28 mouse cellular contexts compared by ENCODE assay signal in genomic region chr11:57689811-57690210, GRCm38 (mm10). TPM values are rescaled to one million over a fixed set of nuclear protein-coding genes. Genes with fewer than 3 reads are reported as not detected.
A peak's percentile ranks its signal among the peaks of the same experiment; 100 is the strongest.
DNase-seq lines count a peak whose midpoint lies in the region; ATAC-seq and TF ChIP-seq lines count a peak whose summit lies in the region.
"Had no signal": no experiment of that assay in that cellular context is flagged by ENCODE, and none has a peak within 500 bp of the region (broad histone marks: within the 10 kb centered on the region; RNA-seq: fewer than 3 reads in every experiment).

No protein-coding gene starts in this region.

- no peak overlapping the region for H3K4me2 ChIP-seq in lung, embryonic 16.5 days (ENCODE audit: low read depth, low read length)
- H3K4me2 ChIP-seq in midbrain, embryonic 11.5 days, result no peak overlapping the region
- H3K4me2 ChIP-seq: forebrain, embryonic 12.5 days; heart, embryonic 15.5 days; hindbrain, embryonic 13.5 days; lung, embryonic 15.5 days; midbrain, embryonic 15.5 days had no signal

- TF ChIP-seq CTCF in lung, adult 2 months (IDR thresholded peaks at IDR 0.05; ENCODE audit: insufficient read depth, low read length), result no peak
- no peak for TF ChIP-seq CTCF in embryonic fibroblast, embryonic 13.5 days (IDR thresholded peaks at IDR 0.05; ENCODE audit: borderline replicate concordance, insufficient read depth, low read length)

- no peaks in the 10 kb centered on the region for H3K36me3 ChIP-seq in lung, embryonic 16.5 days (ENCODE audit: control insufficient read depth, insufficient read depth, low read length)
- no peaks in the 10 kb centered on the region for H3K36me3 ChIP-seq in midbrain, embryonic 11.5 days (ENCODE audit: control insufficient read depth, insufficient read depth, low read length)
- H3K36me3 ChIP-seq: forebrain, embryonic 12.5 days; heart, embryonic 10.5 days; heart, embryonic 15.5 days; hindbrain, embryonic 13.5 days; lung, embryonic 15.5 days; midbrain, embryonic 15.5 days had no signal

- peaks cover 4% of the 10 kb centered on the region for H3K27me3 ChIP-seq in lung, embryonic 16.5 days (ENCODE audit: control insufficient read depth, insufficient read depth, low read depth, low read length)
- H3K27me3 ChIP-seq in midbrain, embryonic 11.5 days (ENCODE audit: control insufficient read depth, insufficient read depth, low read length), result no peaks in the 10 kb centered on the region
- H3K27me3 ChIP-seq: forebrain, embryonic 12.5 days; heart, embryonic 15.5 days; lung, embryonic 15.5 days; midbrain, embryonic 15.5 days had no signal

- H3K27ac ChIP-seq in lung, embryonic 16.5 days (ENCODE audit: low read length), result no peak overlapping the region
- H3K27ac ChIP-seq in embryonic fibroblast, embryonic 13.5 days (ENCODE audit: insufficient read depth, low read length), result peak overlapping the region; percentile 43
- H3K27ac ChIP-seq in midbrain, embryonic 11.5 days (ENCODE audit: low read depth, low read length), result no peak overlapping the region
- H3K27ac ChIP-seq: forebrain, embryonic 12.5 days; heart, embryonic 10.5 days; heart, embryonic 15.5 days; hindbrain, embryonic 13.5 days; liver, embryonic 14.5 days; lung, embryonic 15.5 days; midbrain, embryonic 15.5 days had no signal

- DNase-seq in adrenal gland, adult (ENCODE audit: inconsistent age in 2 of 2, low spot score in 1 of 2), result peak; percentile 49 to 66
- no peak for DNase-seq in adrenal gland, postnatal 36 days
- DNase-seq in lung, adult 2 months, result no peak
- peak; percentile 52 for DNase-seq in 3134 (ENCODE audit: extremely low read depth, insufficient read length, low spot score)
- DNase-seq in right cerebral cortex, adult 2 months (ENCODE audit: low spot score in 2 of 2), result no peak
- no peak for DNase-seq in midbrain, embryonic 11.5 days (ENCODE audit: low spot score, missing footprints)
- DNase-seq: cerebellum, adult 2 months; cerebellum, postnatal 14 days; forebrain, postnatal 0 days; gastrocnemius, postnatal 25 days; heart, adult 11 months; heart, postnatal 36 days; kidney, postnatal 25 days; liver; right cerebral cortex, adult 18-20 months; right cerebral cortex, postnatal 4 days; thymus, postnatal 4 days had no signal

- no peak overlapping the region for H3K9ac ChIP-seq in lung, embryonic 16.5 days (ENCODE audit: low read length)
- H3K9ac ChIP-seq in midbrain, embryonic 11.5 days (ENCODE audit: low read length), result no peak overlapping the region
- H3K9ac ChIP-seq: forebrain, embryonic 12.5 days; forebrain, postnatal 0 days; heart, embryonic 15.5 days; hindbrain, embryonic 13.5 days; liver, embryonic 14.5 days; lung, embryonic 15.5 days; midbrain, embryonic 15.5 days had no signal

- no peak overlapping the region for H3K4me3 ChIP-seq in lung, embryonic 16.5 days (ENCODE audit: low read length)
- H3K4me3 ChIP-seq in lung, adult 2 months (replicated peaks; ENCODE audit: extremely low read depth, low read depth, low read length), result no peak overlapping the region
- no peak overlapping the region for H3K4me3 ChIP-seq in embryonic fibroblast, embryonic 13.5 days (ENCODE audit: insufficient read depth, low read length)
- no peak overlapping the region for H3K4me3 ChIP-seq in midbrain, embryonic 11.5 days (ENCODE audit: low read depth, low read length)
- H3K4me3 ChIP-seq: forebrain, embryonic 12.5 days; heart, embryonic 10.5 days; heart, embryonic 15.5 days; hindbrain, embryonic 13.5 days; lung, embryonic 15.5 days; midbrain, embryonic 15.5 days had no signal

- 34% methylated on average over 6 of the region's 6 CpGs for WGBS in lung, embryonic 16.5 days
- WGBS in lung, adult 2 months, result 66% methylated on average over 6 of the region's 6 CpGs
- WGBS in midbrain, embryonic 11.5 days, result 75% methylated on average over 6 of the region's 6 CpGs

- no peaks in the 10 kb centered on the region for H3K9me3 ChIP-seq in lung, embryonic 16.5 days (ENCODE audit: control insufficient read depth, low read length)
- H3K9me3 ChIP-seq in midbrain, embryonic 11.5 days (ENCODE audit: control insufficient read depth, low read length), result no peaks in the 10 kb centered on the region
- H3K9me3 ChIP-seq: forebrain, embryonic 12.5 days; heart, embryonic 10.5 days; heart, embryonic 15.5 days; hindbrain, embryonic 13.5 days; lung, embryonic 15.5 days; midbrain, embryonic 15.5 days had no signal

- H3K4me1 ChIP-seq in lung, embryonic 16.5 days (replicated peaks; ENCODE audit: control insufficient read depth, insufficient read depth, low read length), result peaks cover 17% of the 10 kb centered on the region
- peaks cover 12% of the 10 kb centered on the region for H3K4me1 ChIP-seq in lung, adult 2 months (ENCODE audit: control insufficient read depth, insufficient read depth, low read length)
- H3K4me1 ChIP-seq in embryonic fibroblast, embryonic 13.5 days (ENCODE audit: control insufficient read depth, insufficient read depth, low read length), result peaks cover 8% of the 10 kb centered on the region; the same call in 1 of the 2 replicates
- peaks cover 9% of the 10 kb centered on the region; the same call in 1 of the 2 replicates for H3K4me1 ChIP-seq in midbrain, embryonic 11.5 days (ENCODE audit: control insufficient read depth, insufficient read depth, low read length)

- ATAC-seq in lung, embryonic 16.5 days (ENCODE audit: low read depth), result peak; percentile 53; the same call in 1 of the 2 replicates
- ATAC-seq in midbrain, embryonic 11.5 days (ENCODE audit: low FRiP score), result no peak
- ATAC-seq: CD4-positive, CD25-positive, alpha-beta regulatory T cell, adult 4 months; forebrain, postnatal 0 days; intestine, postnatal 0 days; midbrain, embryonic 15.5 days had no signal

- TF ChIP-seq POLR2A in lung, adult 2 months (IDR thresholded peaks at IDR 0.05; ENCODE audit: borderline replicate concordance, extremely low read depth, low read depth, low read length), result no peak
- TF ChIP-seq POLR2A in embryonic fibroblast, embryonic 13.5 days (IDR thresholded peaks at IDR 0.05; ENCODE audit: low read depth, low read length), result no peak

RNA-seq across cellular contexts. Expression of gene Galnt10, which starts 44.6 kb away (rescaled TPM):
- total RNA-seq in adrenal gland, postnatal 36 days (2021), result 10 to 100 TPM; 47.0 to 51.6 TPM
- polyA plus RNA-seq in lung, embryonic 16.5 days (2015; fragmentation: Nextera tagmentation; extraction: Ambion mirVana), result 12.4 and 12.8 TPM in 2 replicates
- 6.4 and 8.1 TPM in 2 replicates for polyA plus RNA-seq in lung, adult 2 months (2012; rRNA removed)
- polyA plus RNA-seq in embryonic fibroblast, embryonic 13.5 days (2011; ENCODE audit: insufficient read length, low read depth, missing spikeins), result 48.3 and 51.8 TPM in 2 replicates
- polyA plus RNA-seq in midbrain, embryonic 11.5 days (2014; fragmentation: Nextera tagmentation; extraction: Ambion mirVana), result 12.1 and 13.9 TPM in 2 replicates

Comparison
In these comparisons a context has a peak if more than half of its experiments do, and no peak if none do; other contexts are left out.
1. DNase-seq: peak in adrenal gland, adult (2 of 2) and 3134 (single experiment); none in adrenal gland, postnatal 36 days (0 of 2), lung, adult 2 months (single experiment), right cerebral cortex, adult 2 months (0 of 2) and midbrain, embryonic 11.5 days (single experiment).